Mouse (Mus musculus) neural tube, embryonic 14.5 days (tissue): Measurements from ENCODE around the gene Lpar2. TPM values are rescaled to one million over a fixed set of nuclear protein-coding genes. Genes with fewer than 3 reads are reported as not detected.

ENCODE experiments used
- ATAC-seq: fragments of 200-750 bp; cut with Nextera tagmentation; 2 replicates; pipeline ENCODE4 v1.8.0; 2017; ENCODE audit warnings: low read depth, mild to moderate bottlenecking, moderate TSS enrichment, moderate library complexity
- H3K27ac ChIP-seq: fragments of 300-500 bp; sonication (generic); 2 replicates; pipeline ENCODE4 v1.5.1; 2014; ENCODE audit warnings: low read depth, mild to moderate bottlenecking, control low read depth, low read length, moderate library complexity, mixed read lengths
- H3K27me3 ChIP-seq: fragments of 300-500 bp; sonication (generic); 2 replicates; pipeline ENCODE4 v1.6.1; 2014; ENCODE audit warnings: low read length; ENCODE audit not compliant: control insufficient read depth, insufficient read depth
- H3K36me3 ChIP-seq: fragments of 300-500 bp; sonication (generic); 2 replicates; pipeline ENCODE4 v1.6.1; 2014; ENCODE audit warnings: low read length, mixed read lengths; ENCODE audit not compliant: control insufficient read depth, insufficient read depth
- H3K4me1 ChIP-seq: fragments of 300-500 bp; sonication (generic); 2 replicates; pipeline ENCODE4 v1.6.1; 2014; ENCODE audit warnings: low read length; ENCODE audit not compliant: control insufficient read depth, insufficient read depth
- H3K4me2 ChIP-seq: fragments of 300-500 bp; sonication (generic); 2 replicates; pipeline ENCODE4 v1.6.1; 2014; ENCODE audit warnings: mild to moderate bottlenecking, low read depth, low read length, control low read depth
- H3K4me3 ChIP-seq: fragments of 300-500 bp; sonication (generic); 2 replicates; pipeline ENCODE4 v1.5.1; 2014; ENCODE audit warnings: low read depth, low read length, control low read depth, mixed read lengths
- H3K9ac ChIP-seq: fragments of 300-500 bp; sonication (generic); replicated peaks from 2 replicates; pipeline ENCODE4 v1.6.1; 2014; ENCODE audit warnings: low read depth, mild to moderate bottlenecking, control low read depth, low read length, mixed read lengths
- H3K9me3 ChIP-seq: fragments of 300-500 bp; sonication (generic); 2 replicates; pipeline ENCODE4 v1.6.1; 2016; ENCODE audit warnings: low read length; ENCODE audit not compliant: control insufficient read depth
- WGBS: fragments of 180-500 bp; shearing (Covaris S2); extraction: QIAGEN DNeasy Blood & Tissue Kit; methylation state at CpG from one replicate; pipeline ENCODE4 v1.1.7; 2014; 5-methylcytosine and 5-hydroxymethylcytosine counted together
- polyA plus RNA-seq: library from polyadenylated mRNA; unstranded; fragments of >200 nt; fragmentation: Nextera tagmentation; extraction: Ambion mirVana; gene quantifications from 2 replicates; pipeline ENCODE4 v1.2.1, GENCODE M21; 2014

Lpar2 gene
- 0.84 and 1.3 TPM in 2 replicates for polyA plus RNA-seq

- Histone ChIP-seq H3K4me3 (peak within 1 kb of the TSS; percentile 62), H3K4me1 (peaks cover 26% of the 10 kb centered on the region), H3K27ac (peak within 1 kb of the TSS; percentile 4; the same call in 1 of the 2 replicates), H3K9ac (peak within 1 kb of the TSS; percentile 51), H3K27me3 (no peaks in the 10 kb centered on the region), H3K36me3 (peaks cover 9% of the 10 kb centered on the region; the same call in 1 of the 2 replicates), H3K4me2 (peak within 1 kb of the TSS; percentile 79), H3K9me3 (no peaks in the 10 kb centered on the region)
- peak; percentile 76 for ATAC-seq
- WGBS: 2% methylated on average over 31 of the region's 35 CpGs
Measured at GRCm38 (mm10) chr8:69822386-69823191, at the start of gene Lpar2. Lpar2 (plus strand) TSS chr8:69822429.

- peak within 1 kb of the TSS; percentile 83 for H3K9ac ChIP-seq
- peak within 1 kb of the TSS; percentile 47 for H3K4me2 ChIP-seq
- no peaks in the 10 kb centered on the region for H3K9me3 ChIP-seq
- ATAC-seq: peak; percentile 100
- H3K4me1 ChIP-seq: peaks cover 18% of the 10 kb centered on the region
- peak within 1 kb of the TSS; percentile 75 for H3K4me3 ChIP-seq
- WGBS: under 1% methylated on average over 41 of the region's 41 CpGs
- no peaks in the 10 kb centered on the region for H3K27me3 ChIP-seq
- peak within 1 kb of the TSS; percentile 99 for H3K27ac ChIP-seq
- H3K36me3 ChIP-seq: no peaks in the 10 kb centered on the region
Measured at GRCm38 (mm10) chr8:69774503-69775148, 47.6 kb upstream of the Lpar2 start, which contains the start of gene Gm20422. Gm20422 (minus strand) TSS chr8:69774886.

DNA sequence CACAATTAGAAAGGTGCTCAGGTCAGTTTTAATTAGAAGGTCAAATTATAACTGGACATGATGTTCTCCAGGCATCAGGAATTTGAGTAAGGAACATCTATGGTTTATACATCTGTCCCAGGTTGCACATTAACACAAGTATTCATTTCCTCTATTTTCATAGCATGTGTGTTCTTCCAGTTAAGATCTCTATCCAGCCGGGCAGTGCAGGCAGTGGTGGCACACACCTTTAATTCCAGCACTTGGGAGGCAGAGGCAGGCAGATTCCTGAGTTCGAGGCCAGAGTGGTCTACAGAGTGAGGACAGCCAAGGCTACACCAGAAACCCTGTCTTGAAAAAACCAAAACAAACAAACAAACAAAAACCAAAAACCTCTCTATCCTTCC, 47.1 kb upstream of the Lpar2 start:
- Histone ChIP-seq H3K36me3 (no peaks in the 10 kb centered on the region), H3K27me3 (no peaks in the 10 kb centered on the region), H3K27ac (peak overlapping the region; percentile 99; the same call in 1 of the 2 replicates), H3K4me1 (peaks cover 18% of the 10 kb centered on the region), H3K4me3 (peak overlapping the region; percentile 75), H3K9me3 (no peaks in the 10 kb centered on the region), H3K9ac (no peak overlapping the region), H3K4me2 (peak overlapping the region; percentile 38)
- 62% methylated on average over 2 of the region's 2 CpGs for WGBS
- peak; percentile 9 for ATAC-seq

DNA sequence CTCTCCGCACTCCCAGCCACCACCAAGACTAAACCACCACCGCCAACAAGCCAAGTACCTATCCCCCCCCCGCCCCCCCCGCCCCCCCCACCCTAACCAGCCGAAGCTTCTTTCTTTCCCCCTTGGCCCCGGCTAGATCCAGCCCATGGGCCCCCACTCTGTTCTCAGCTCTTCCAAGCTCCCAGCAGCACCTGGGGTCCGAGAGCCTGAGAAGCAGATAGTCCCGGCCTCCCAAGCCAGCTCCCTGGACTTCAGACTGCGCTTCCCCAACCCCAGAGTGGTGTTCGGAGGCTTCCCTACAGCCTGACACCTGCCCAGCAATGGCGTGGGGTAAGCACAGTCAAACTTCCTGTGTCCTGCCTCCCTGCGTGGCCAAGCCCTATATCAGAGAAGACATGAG, 45.1 kb upstream of the Lpar2 start:
- Histone ChIP-seq H3K27ac (no peak overlapping the region), H3K36me3 (no peaks in the 10 kb centered on the region), H3K4me1 (peaks cover 14% of the 10 kb centered on the region), H3K4me3 (no peak overlapping the region), H3K27me3 (no peaks in the 10 kb centered on the region), H3K9me3 (no peaks in the 10 kb centered on the region), H3K9ac (no peak overlapping the region), H3K4me2 (no peak overlapping the region)
- WGBS: 74% methylated on average over 10 of the region's 12 CpGs
- no peak for ATAC-seq

- WGBS: 92% methylated on average over 5 of the region's 5 CpGs
- Histone ChIP-seq H3K27me3 (no peaks in the 10 kb centered on the region), H3K4me2 (no peak overlapping the region), H3K4me3 (no peak overlapping the region), H3K9me3 (no peaks in the 10 kb centered on the region), H3K4me1 (peaks cover 13% of the 10 kb centered on the region), H3K9ac (no peak overlapping the region), H3K36me3 (no peaks in the 10 kb centered on the region; the same call in 1 of the 2 replicates), H3K27ac (no peak overlapping the region)
- ATAC-seq: no peak
Measured at GRCm38 (mm10) chr8:69789105-69789504, 33.1 kb upstream of the Lpar2 start.

- no peaks in the 10 kb centered on the region for H3K9me3 ChIP-seq
- H3K4me3 ChIP-seq: no peak overlapping the region
- no peaks in the 10 kb centered on the region; the same call in 1 of the 2 replicates for H3K36me3 ChIP-seq
- peak overlapping the region; percentile 90; the same call in 1 of the 2 replicates for H3K4me2 ChIP-seq
- H3K4me1 ChIP-seq: peaks cover 13% of the 10 kb centered on the region
- H3K27ac ChIP-seq: no peak overlapping the region
- 81% methylated on average over 5 of the region's 5 CpGs for WGBS
- ATAC-seq: no peak
- no peak overlapping the region for H3K9ac ChIP-seq
- no peaks in the 10 kb centered on the region for H3K27me3 ChIP-seq
Measured at GRCm38 (mm10) chr8:69789731-69790130, 32.5 kb upstream of the Lpar2 start.

- Histone ChIP-seq H3K4me2 (peak overlapping the region; percentile 90), H3K27ac (peak overlapping the region; percentile 63; the same call in 1 of the 2 replicates), H3K9ac (peak overlapping the region; percentile 89), H3K36me3 (peaks cover 4% of the 10 kb centered on the region; the same call in 1 of the 2 replicates), H3K27me3 (no peaks in the 10 kb centered on the region), H3K9me3 (no peaks in the 10 kb centered on the region), H3K4me3 (peak overlapping the region; percentile 97), H3K4me1 (peaks cover 13% of the 10 kb centered on the region)
- WGBS: 26% methylated on average over 11 of the region's 11 CpGs
- peak; percentile 16; the same call in 1 of the 2 replicates for ATAC-seq
Measured at GRCm38 (mm10) chr8:69790364-69790763, 31.9 kb upstream of the Lpar2 start.

DNA sequence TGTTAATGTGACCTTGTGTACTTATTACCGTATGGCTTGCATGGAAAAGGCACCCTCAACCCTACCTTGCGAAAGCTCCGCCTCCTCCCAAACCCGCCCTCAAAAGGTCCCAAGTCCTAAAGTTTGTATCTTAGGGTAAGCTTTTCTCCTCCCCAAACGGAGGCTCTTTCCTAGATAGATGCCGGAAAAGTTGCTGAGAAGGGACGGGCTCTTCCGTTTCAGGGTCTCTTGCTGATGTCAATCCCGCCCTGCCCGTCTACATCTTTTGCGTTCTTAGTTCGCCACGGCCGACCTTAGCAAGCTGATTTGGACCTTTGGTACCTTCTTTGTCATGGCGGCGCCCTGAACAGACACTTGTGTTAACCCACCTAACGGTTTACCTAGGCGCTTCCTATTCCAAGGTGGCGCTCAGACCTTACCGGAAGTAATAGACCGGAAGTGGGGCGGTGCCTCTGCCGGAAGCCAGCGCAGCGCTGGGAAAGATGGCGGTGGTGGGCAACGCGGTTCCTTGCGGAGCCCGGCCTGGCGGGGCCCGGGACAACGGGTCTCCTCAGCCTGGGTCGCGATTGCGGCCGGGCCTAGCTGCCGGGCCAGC, 31.4 kb upstream of the Lpar2 start, which contains the start of the genes Atp13a1 and Zfp866:
TSS of gene Atp13a1 (plus strand) at position 391 of the 595 bp plus-strand sequence.
TSS of gene Zfp866 (minus strand) at position 406 of the 595 bp plus-strand sequence.
- Histone ChIP-seq H3K4me1 (peaks cover 13% of the 10 kb centered on the region), H3K9ac (peak within 1 kb of the TSS; percentile 89), H3K4me3 (peak within 1 kb of the TSS; percentile 97), H3K27ac (peak within 1 kb of the TSS; percentile 63), H3K4me2 (peak within 1 kb of the TSS; percentile 90), H3K36me3 (peaks cover 6% of the 10 kb centered on the region; the same call in 1 of the 2 replicates), H3K9me3 (no peaks in the 10 kb centered on the region), H3K27me3 (no peaks in the 10 kb centered on the region)
- peak; percentile 96 for ATAC-seq
- under 1% methylated on average over 38 of the region's 38 CpGs for WGBS
